Mouse (Mus musculus): ENCODE results near the gene Olfr761.
"Not testable (repeated sequence)": the region's sequence is repeated elsewhere in the genome, so short reads cannot be mapped to it uniquely, and the experiment has no call there.

GRCm38 (mm10) chr17:37906821-37907220, 46.1 kb downstream of the Olfr761 start:
- not testable (repeated sequence) for TF ChIP-seq CTCF, EP300 (IDR thresholded peaks at IDR 0.05)
